Mouse (Mus musculus): ENCODE results near the gene Anks6. TPM values are rescaled to one million over a fixed set of nuclear protein-coding genes. Genes with fewer than 3 reads are reported as not detected.

The Anks6 gene
- total RNA-seq, 1 experiment, result 0.89 TPM

DNA sequence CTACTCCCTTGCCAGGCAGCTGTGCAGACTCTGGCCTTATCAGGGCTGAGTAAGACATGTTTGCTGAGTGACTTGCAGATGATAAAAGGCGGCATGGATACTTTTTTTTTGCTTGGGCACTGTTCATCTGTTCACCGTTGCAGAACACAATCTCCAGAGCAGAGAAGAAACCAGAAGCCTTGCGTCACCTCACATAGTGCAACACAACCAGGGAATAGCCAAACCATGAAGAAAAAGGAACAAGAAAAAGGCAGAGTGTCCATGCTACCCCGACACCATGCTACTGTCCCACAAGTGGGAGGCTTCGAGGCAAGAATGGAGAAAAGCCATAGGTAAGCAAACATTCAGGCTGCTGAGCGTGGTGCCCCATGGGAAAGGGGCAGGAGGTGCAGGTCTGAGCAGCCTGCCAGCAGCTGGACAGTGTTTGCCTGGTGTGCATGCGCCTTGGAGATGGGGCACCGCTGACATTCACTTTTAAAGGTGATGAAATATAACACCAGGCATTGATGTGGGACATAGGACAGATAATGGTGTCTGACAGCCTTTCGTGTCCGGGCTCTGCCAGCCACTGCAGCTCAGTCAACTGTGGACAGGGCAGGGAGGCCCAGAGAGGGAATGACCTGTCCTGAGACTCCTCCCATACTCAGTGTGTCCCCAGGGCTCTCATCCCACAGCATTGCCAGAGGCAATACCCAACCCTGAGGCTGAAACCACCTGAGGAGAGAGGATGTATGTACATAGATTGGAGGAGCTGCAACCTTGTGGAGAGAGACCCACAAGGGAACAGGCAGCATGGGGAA is 34.2 kb downstream of the Anks6 start:
- no peaks in the 10 kb centered on the region for H3K4me1 ChIP-seq (ENCODE audit: control insufficient read depth in 2 of 2, insufficient read depth in 2 of 2, low read length in 2 of 2, poor library complexity in 1 of 2)
- H3K36me3 ChIP-seq (ENCODE audit: control insufficient read depth, insufficient read depth, low read length, poor library complexity, severe bottlenecking), result no peaks in the 10 kb centered on the region
- in situ Hi-C loops (cut with MboI; ENCODE audit: low sequenced_read_pairs in 2 of 2, unreplicated experiment in 2 of 2), result no loop called here
- TF ChIP-seq HCFC1 (IDR thresholded peaks at IDR 0.05; ENCODE audit: borderline replicate concordance, insufficient read depth, low read length), result no peak
- TF ChIP-seq ZC3H11A (IDR thresholded peaks at IDR 0.05; ENCODE audit: borderline replicate concordance, low read depth, low read length), result no peak
- no peak for TF ChIP-seq MAFK (IDR thresholded peaks at IDR 0.05; ENCODE audit: insufficient read depth, low read depth, low read length)
- H3K27ac ChIP-seq (ENCODE audit: insufficient read depth, low read depth, low read length, poor library complexity, severe bottlenecking), result no peak overlapping the region
- H3K9ac ChIP-seq (ENCODE audit: insufficient read depth, low read depth, low read length, poor library complexity, severe bottlenecking), result no peak overlapping the region
- no peaks in the 10 kb centered on the region for H3K9me3 ChIP-seq (ENCODE audit: control insufficient read depth, insufficient read depth, low read depth, low read length)
- no peak overlapping the region for H3K4me3 ChIP-seq (ENCODE audit: insufficient read depth in 1 of 2, low read depth in 1 of 2, low read length in 2 of 2, poor library complexity in 1 of 2, severe bottlenecking in 1 of 2)
- no peak for DNase-seq (ENCODE audit: low read depth, low spot score)

- in situ Hi-C loops (cut with MboI; ENCODE audit: low sequenced_read_pairs in 2 of 2, unreplicated experiment in 2 of 2), result no loop called here
- Histone ChIP-seq H3K36me3 (ENCODE audit: control insufficient read depth, insufficient read depth, low read length, poor library complexity, severe bottlenecking) (no peaks in the 10 kb centered on the region), H3K9ac (ENCODE audit: insufficient read depth, low read depth, low read length, poor library complexity, severe bottlenecking) (no peak overlapping the region), H3K27ac (ENCODE audit: insufficient read depth, low read depth, low read length, poor library complexity, severe bottlenecking) (no peak overlapping the region), H3K4me3 (ENCODE audit: insufficient read depth in 1 of 2, low read depth in 1 of 2, low read length in 2 of 2, poor library complexity in 1 of 2, severe bottlenecking in 1 of 2) (no peak overlapping the region), H3K4me1 (ENCODE audit: control insufficient read depth in 2 of 2, insufficient read depth in 2 of 2, low read length in 2 of 2, poor library complexity in 1 of 2) (no peaks in the 10 kb centered on the region), H3K9me3 (ENCODE audit: control insufficient read depth, insufficient read depth, low read depth, low read length) (no peaks in the 10 kb centered on the region)
- no peak for TF ChIP-seq ZNF384 (IDR thresholded peaks at IDR 0.05; ENCODE audit: low read depth, low read length)
- no peak for TF ChIP-seq CHD2 (IDR thresholded peaks at IDR 0.05; ENCODE audit: low read depth, low read length)
- peak; percentile 70 for TF ChIP-seq ZC3H11A (IDR thresholded peaks at IDR 0.05; ENCODE audit: borderline replicate concordance, low read depth, low read length)
- no peak for TF ChIP-seq MAFK (IDR thresholded peaks at IDR 0.05; ENCODE audit: insufficient read depth, low read depth, low read length)
- TF ChIP-seq HCFC1 (IDR thresholded peaks at IDR 0.05; ENCODE audit: borderline replicate concordance, insufficient read depth, low read length), result no peak
- DNase-seq (ENCODE audit: low read depth, low spot score), result peak; percentile 44
These were observed 36.7 kb downstream of the Anks6 start for GRCm38 (mm10) chr4:47020563-47020962.

DNA sequence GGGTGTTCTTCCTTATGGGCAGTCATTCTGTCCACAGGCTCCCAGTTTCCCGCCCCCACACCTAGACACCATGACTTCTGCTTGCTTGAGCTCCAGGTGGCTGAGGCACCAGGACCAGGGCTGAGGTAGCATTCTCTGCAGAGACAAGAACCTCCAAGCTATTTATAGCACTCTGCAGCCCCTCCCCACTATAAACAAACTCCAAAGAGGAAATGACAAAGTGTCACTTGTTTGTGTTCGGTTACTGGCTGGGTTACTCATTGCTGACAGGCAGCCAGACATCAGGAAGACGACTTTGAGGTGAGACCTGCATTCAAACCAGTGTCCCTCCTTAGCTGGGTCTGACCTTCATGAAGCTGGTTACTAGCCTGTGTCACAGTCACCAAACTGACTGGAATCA is 42.1 kb downstream of the Anks6 start:
- Histone ChIP-seq H3K9me3 (ENCODE audit: control insufficient read depth, insufficient read depth, low read depth, low read length) (no peaks in the 10 kb centered on the region), H3K9ac (ENCODE audit: insufficient read depth, low read depth, low read length, poor library complexity, severe bottlenecking) (no peak overlapping the region), H3K27ac (ENCODE audit: insufficient read depth, low read depth, low read length, poor library complexity, severe bottlenecking) (no peak overlapping the region), H3K4me3 (ENCODE audit: insufficient read depth in 1 of 2, low read depth in 1 of 2, low read length in 2 of 2, poor library complexity in 1 of 2, severe bottlenecking in 1 of 2) (no peak overlapping the region), H3K4me1 (ENCODE audit: control insufficient read depth in 2 of 2, insufficient read depth in 2 of 2, low read length in 2 of 2, poor library complexity in 1 of 2) (no peaks in the 10 kb centered on the region), H3K36me3 (ENCODE audit: control insufficient read depth, insufficient read depth, low read length, poor library complexity, severe bottlenecking) (no peaks in the 10 kb centered on the region)
- no peak for TF ChIP-seq CHD2 (IDR thresholded peaks at IDR 0.05; ENCODE audit: low read depth, low read length)
- no peak for TF ChIP-seq HCFC1 (IDR thresholded peaks at IDR 0.05; ENCODE audit: borderline replicate concordance, insufficient read depth, low read length)
- no peak for TF ChIP-seq ZC3H11A (IDR thresholded peaks at IDR 0.05; ENCODE audit: borderline replicate concordance, low read depth, low read length)
- no peak for TF ChIP-seq ZNF384 (IDR thresholded peaks at IDR 0.05; ENCODE audit: low read depth, low read length)
- TF ChIP-seq MAFK (IDR thresholded peaks at IDR 0.05; ENCODE audit: insufficient read depth, low read depth, low read length), result no peak
- in situ Hi-C loops (cut with MboI; ENCODE audit: low sequenced_read_pairs in 2 of 2, unreplicated experiment in 2 of 2), result loop anchor here in 1 of 2 experiments (10.0 kb wide), 1 partner anchor 330 kb away; no protein-coding TSS in a partner anchor
- DNase-seq (ENCODE audit: low read depth, low spot score), result no peak

DNA sequence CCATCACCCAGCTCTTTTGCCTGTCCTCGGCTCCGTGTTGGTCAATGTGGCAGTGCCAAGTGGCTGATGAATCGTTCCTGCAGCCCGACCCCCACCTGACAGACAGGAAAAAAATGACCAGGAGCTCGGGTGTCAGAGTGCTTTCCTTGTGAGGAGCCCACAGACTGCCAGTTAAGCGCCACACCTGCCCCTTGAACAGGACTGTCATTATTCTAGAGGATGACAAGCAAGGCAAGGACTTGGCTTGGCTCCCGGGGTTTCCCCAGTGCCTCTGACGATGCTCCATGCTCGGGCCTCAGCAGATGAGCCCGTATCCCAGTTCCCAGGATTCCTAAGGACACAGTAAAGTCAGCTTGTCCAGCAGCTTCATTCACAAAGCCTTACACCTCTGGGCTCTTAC is 44.8 kb downstream of the Anks6 start:
- Histone ChIP-seq H3K9ac (ENCODE audit: insufficient read depth, low read depth, low read length, poor library complexity, severe bottlenecking) (no peak overlapping the region), H3K4me1 (ENCODE audit: control insufficient read depth in 2 of 2, insufficient read depth in 2 of 2, low read length in 2 of 2, poor library complexity in 1 of 2) (no peaks in the 10 kb centered on the region), H3K36me3 (ENCODE audit: control insufficient read depth, insufficient read depth, low read length, poor library complexity, severe bottlenecking) (no peaks in the 10 kb centered on the region), H3K9me3 (ENCODE audit: control insufficient read depth, insufficient read depth, low read depth, low read length) (no peaks in the 10 kb centered on the region), H3K27ac (ENCODE audit: insufficient read depth, low read depth, low read length, poor library complexity, severe bottlenecking) (no peak overlapping the region), H3K4me3 (ENCODE audit: insufficient read depth in 1 of 2, low read depth in 1 of 2, low read length in 2 of 2, poor library complexity in 1 of 2, severe bottlenecking in 1 of 2) (no peak overlapping the region)
- TF ChIP-seq ZNF384 (IDR thresholded peaks at IDR 0.05; ENCODE audit: low read depth, low read length), result no peak
- TF ChIP-seq CHD2 (IDR thresholded peaks at IDR 0.05; ENCODE audit: low read depth, low read length), result no peak
- in situ Hi-C loops (cut with MboI; ENCODE audit: low sequenced_read_pairs in 2 of 2, unreplicated experiment in 2 of 2), result loop anchor here in 1 of 2 experiments (10.0 kb wide), 1 partner anchor 328 kb away; no protein-coding TSS in a partner anchor
- DNase-seq (ENCODE audit: low read depth, low spot score), result no peak

Measured in ES-E14 (cell line).